Mouse (Mus musculus) retina, adult 2 months (tissue): ENCODE measurements around the gene Notum.
A peak's percentile ranks its signal among the peaks of the same experiment; 100 is the strongest.

Experiments used
- DNase-seq: peaks from one replicate; pipeline ENCODE4 v3.0.0-alpha.2; 2012; ENCODE audit warnings: low read depth, low spot score

Gene Notum

GRCm38 (mm10) chr11:120618619-120619535 lies 42.1 kb downstream of the Notum start:
- no peak for DNase-seq

DNA sequence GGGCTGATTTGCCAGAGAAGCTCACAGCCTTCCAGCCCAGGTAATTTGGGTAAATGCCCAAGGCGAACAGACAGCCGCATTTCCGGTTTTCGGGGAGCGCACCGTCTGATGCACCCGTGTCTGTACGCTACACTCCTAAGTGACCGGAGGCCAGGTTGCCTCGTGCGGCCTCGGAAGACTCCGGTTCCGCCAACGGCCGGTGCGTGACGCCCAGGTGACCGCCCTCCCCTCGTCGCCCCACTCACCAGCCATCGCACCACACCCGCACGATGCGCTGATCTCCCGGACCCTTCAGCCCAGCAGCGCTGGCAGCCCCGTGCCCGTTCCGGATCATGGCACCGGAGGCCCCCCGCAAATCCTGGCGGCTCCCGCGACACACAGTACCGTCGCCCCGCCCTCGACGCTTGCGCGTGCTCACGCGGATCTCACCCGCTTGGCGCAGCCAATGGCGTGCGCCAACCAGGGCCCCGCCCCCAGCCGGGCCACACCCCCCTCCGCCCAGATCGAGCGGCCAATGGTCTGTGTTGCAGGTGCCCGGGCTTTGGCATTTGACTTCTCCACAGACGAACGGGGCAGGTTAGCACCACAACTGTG lies 43.4 kb downstream of the Notum start, which contains the start of gene Pcyt2:
Gene Pcyt2, minus strand, starts transcription at position 418 of the 594 bp plus-strand sequence.
- peak; percentile 73 for DNase-seq

- no peak for DNase-seq
Observed at GRCm38 (mm10) chr11:120616617-120617294, 44.2 kb downstream of the Notum start.

DNA sequence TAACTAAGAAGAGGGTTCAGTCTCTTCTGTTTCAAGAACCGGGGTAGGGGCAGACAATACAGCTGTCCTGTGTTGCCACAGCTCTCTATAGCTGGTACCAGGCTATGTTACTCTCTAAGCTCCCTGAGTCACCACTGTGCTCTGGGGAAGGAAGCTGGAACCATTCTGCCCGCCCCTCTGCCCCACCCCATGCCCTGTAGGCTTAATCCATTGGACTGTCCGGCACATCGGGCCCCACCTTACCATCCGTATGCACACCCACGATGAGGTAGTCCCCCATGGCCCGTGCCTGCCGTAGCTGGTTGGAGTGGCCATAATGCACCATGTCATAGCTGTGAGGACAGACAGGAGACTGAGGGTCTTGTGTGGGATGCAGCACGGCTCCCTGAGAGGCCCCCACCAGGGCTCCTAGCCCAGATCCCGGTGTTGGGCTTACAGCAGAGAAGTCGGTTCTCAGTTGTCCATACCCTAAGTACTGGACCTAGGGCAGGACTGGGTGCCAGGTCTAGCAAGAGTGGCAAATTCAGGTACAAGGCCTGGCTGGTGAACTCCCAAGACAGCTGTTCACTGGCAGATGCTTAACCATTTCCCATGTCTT lies 45.3 kb downstream of the Notum start:
- DNase-seq, result no peak

DNA sequence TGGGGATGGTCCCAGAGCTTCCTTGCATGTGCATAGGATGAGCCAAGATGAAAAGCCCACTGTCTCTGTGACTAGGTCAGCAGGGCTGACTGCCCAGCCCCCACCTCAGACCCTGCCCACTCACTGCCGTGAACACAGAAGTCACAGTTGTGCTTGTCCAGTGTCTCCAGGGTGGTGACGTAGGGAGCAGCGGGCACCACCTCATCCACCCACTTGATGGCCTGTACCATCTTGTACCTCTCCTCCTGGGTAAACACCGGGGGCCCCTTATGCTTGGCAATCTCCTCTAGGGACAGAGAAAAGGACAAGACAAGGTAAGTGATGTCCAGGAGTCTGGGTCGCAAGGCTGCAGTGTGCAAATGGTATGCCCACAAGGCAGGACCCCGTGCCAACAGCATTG lies 45.8 kb downstream of the Notum start:
- DNase-seq, result no peak

- no peak for DNase-seq
Observed at GRCm38 (mm10) chr11:120613976-120614375, 47.0 kb downstream of the Notum start.

DNA sequence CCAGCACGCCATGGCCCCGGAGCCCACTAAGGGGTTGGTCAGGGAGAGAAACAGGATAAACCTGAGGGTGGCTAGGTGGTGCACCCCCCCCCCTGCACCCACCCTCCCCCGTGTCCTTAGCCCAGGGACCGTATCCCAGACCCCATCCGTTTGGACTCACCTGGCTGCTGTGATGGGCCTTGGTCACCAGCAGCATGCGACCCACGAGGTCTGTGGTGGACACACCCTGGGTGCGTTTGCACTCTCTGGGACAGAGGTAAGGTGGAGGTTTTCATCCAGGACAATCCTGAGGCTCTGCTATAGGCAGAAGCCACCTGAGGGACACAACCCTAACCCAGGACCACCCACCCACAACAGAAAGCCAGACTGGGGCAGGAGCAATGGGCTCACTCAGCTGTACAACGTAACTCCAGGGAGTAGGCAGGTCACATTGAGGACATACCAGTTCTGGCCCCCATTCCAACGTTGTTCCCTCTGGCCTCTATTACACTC lies 47.4 kb downstream of the Notum start:
- no peak for DNase-seq

GRCm38 (mm10) chr11:120612763-120613162 lies 48.2 kb downstream of the Notum start:
- DNase-seq, result no peak

DNA sequence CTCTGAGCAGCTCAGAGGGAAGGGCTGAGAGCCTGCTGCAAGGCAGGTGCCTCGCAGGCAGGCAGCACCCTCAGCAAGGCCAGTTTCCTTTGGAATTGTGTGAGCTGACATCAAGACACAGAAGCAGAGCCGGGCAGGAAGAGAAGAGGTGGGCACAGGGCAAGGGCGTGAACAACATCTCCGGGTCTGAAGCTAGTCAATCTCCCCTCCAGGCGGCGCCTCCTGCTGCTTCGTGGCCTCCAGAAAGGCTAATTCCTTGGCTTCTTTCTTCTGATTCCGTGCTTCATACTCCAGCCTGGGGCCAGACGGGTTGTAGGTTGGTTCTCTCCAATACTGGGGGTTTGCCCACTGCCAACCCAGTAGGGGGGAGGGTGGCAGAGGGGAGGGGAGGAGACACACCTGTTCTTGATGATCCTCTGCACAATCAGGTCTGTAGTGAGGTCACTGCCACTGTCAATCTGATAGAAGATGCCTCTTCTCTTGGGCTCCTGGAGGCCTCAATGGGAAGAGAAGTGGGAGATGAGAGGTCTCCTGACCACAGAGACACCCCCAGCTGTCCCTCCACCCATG lies 50.4 kb downstream of the Notum start:
- DNase-seq, result no peak

- DNase-seq, result no peak
Observed at GRCm38 (mm10) chr11:120609250-120609649, 51.7 kb downstream of the Notum start.

DNA sequence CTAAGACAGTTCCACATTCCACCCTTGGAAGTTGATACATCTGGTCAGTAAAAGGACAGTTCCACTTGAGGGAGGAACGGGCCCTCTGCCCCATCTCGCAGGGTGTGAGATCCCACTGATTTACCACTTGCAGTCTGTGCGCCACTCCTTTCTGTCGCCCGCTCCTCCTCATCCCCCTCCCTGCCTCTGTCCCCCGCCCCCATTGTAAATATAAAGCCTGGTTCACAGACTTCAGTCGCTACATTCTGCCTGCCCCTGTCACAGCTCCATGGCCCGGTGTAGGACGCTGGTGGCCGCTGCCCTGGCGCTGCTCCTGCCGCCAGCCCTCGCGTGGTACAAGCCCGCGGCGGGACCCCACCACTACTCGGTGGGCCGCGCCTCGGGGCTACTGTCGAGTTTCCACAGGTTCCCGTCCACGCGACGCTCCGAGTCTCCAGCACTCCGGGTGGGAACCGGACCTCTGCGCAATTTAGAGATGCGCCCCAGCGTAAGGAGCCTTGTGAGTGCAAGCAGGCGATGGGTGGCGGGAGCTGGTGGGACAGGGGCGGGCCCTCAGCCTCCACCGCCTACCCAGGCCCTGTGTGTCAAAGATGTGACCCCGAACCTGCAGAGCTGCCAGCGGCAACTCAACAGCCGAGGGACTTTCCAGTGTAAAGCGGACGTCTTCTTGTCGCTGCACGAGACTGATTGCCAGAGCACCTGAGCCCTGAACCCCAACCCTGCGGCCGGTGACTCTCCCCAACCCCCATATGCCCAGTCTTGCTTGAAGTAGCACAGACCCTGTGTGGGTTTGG lies 52.5 kb downstream of the Notum start, which contains the start of gene Npb:
Gene Npb, plus strand, starts transcription at position 237 of the 794 bp plus-strand sequence.
- no peak for DNase-seq

- no peak for DNase-seq
Observed at GRCm38 (mm10) chr11:120606764-120607163, 54.2 kb downstream of the Notum start.

- no peak for DNase-seq
Observed at GRCm38 (mm10) chr11:120605667-120606066, 55.3 kb downstream of the Notum start.
